Mouse (Mus musculus) hindbrain, embryonic 11.5 days (tissue): ENCODE data around the gene Stx7. TPM values are rescaled to one million over a fixed set of nuclear protein-coding genes. Genes with fewer than 3 reads are reported as not detected.

ENCODE experiments used
- ATAC-seq: fragments of 200-750 bp; cut with Nextera tagmentation; 2 replicates; pipeline ENCODE4 v1.8.0; 2017; ENCODE audit warnings: mild to moderate bottlenecking, moderate TSS enrichment, moderate library complexity; ENCODE audit not compliant: low FRiP score
- DNase-seq: peaks from one replicate; pipeline ENCODE4 v3.0.0-alpha.2; 2015; ENCODE audit warnings: low spot score
- H3K27ac ChIP-seq: fragments of 300-500 bp; sonication (generic); 2 replicates; pipeline ENCODE4 v1.5.1; 2014; ENCODE audit warnings: mild to moderate bottlenecking, low read depth, low read length
- H3K27me3 ChIP-seq: fragments of 300-500 bp; sonication (generic); 2 replicates; pipeline ENCODE4 v1.6.1; 2014; ENCODE audit warnings: mild to moderate bottlenecking, low read length, moderate library complexity, mixed read lengths; ENCODE audit not compliant: control insufficient read depth, insufficient read depth
- H3K36me3 ChIP-seq: fragments of 300-500 bp; sonication (generic); 2 replicates; pipeline ENCODE4 v1.6.1; 2014; ENCODE audit warnings: mild to moderate bottlenecking, low read length, moderate library complexity, mixed read lengths; ENCODE audit not compliant: control insufficient read depth, insufficient read depth
- H3K4me1 ChIP-seq: fragments of 300-500 bp; sonication (generic); replicated peaks from 2 replicates; pipeline ENCODE4 v1.6.1; 2014; ENCODE audit warnings: low read length, mixed read lengths; ENCODE audit not compliant: control insufficient read depth, insufficient read depth
- H3K4me2 ChIP-seq: fragments of 300-500 bp; sonication (generic); replicated peaks from 2 replicates; pipeline ENCODE4 v1.6.1; 2014; ENCODE audit warnings: mild to moderate bottlenecking, low read depth, low read length
- H3K4me3 ChIP-seq: fragments of 300-500 bp; sonication (generic); 2 replicates; pipeline ENCODE4 v1.5.1; 2014; ENCODE audit warnings: low read depth, low read length
- H3K9ac ChIP-seq: fragments of 300-500 bp; sonication (generic); 2 replicates; pipeline ENCODE4 v1.6.1; 2014; ENCODE audit warnings: low read depth, low read length
- H3K9me3 ChIP-seq: fragments of 300-500 bp; sonication (generic); 2 replicates; pipeline ENCODE4 v1.6.1; 2016; ENCODE audit warnings: low read length; ENCODE audit not compliant: control insufficient read depth
- WGBS: fragments of 180-500 bp; shearing (Covaris S2); extraction: QIAGEN DNeasy Blood & Tissue Kit; methylation state at CpG from one replicate; pipeline ENCODE4 v1.1.7; 2014; 5-methylcytosine and 5-hydroxymethylcytosine counted together
- polyA plus RNA-seq: library from polyadenylated mRNA; unstranded; fragments of >200 nt; fragmentation: Nextera tagmentation; extraction: Ambion mirVana; gene quantifications from 2 replicates; pipeline ENCODE4 v1.2.1, GENCODE M21; 2014

Stx7 gene
- polyA plus RNA-seq, 1 experiment from 2014 or later = 120 TPM

DNA sequence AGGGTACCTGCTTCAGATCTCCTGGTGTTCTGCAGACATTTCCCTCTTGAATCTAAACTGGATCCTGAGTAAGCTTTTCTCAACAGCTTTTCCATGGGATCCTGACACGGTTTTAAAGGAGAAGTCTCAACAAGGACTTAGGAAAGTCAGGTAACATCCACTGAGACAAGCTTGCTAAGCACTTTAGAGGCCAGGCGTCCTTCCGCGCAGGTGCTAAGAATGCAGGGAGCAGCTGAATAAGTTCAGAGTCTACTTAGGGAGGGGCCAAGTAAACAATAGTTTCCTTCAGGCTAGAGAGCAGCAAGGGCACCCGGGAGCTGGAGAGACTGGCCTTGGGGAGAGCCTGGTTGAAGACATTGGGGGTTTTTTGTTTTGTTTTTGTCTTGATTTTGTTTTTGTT is 16.8 kb upstream of the Stx7 start:
- no peak overlapping the region for H3K27ac ChIP-seq
- no peaks in the 10 kb centered on the region for H3K27me3 ChIP-seq
- DNase-seq (peak; percentile 29), ATAC-seq (no peak)
- H3K4me1 ChIP-seq = no peaks in the 10 kb centered on the region
- H3K9ac ChIP-seq = no peak overlapping the region
- H3K36me3 ChIP-seq = no peaks in the 10 kb centered on the region
- 13% methylated on average over 5 of the region's 5 CpGs for WGBS
- H3K4me3 ChIP-seq = no peak overlapping the region
- no peaks in the 10 kb centered on the region for H3K9me3 ChIP-seq
- H3K4me2 ChIP-seq = no peak overlapping the region

DNA sequence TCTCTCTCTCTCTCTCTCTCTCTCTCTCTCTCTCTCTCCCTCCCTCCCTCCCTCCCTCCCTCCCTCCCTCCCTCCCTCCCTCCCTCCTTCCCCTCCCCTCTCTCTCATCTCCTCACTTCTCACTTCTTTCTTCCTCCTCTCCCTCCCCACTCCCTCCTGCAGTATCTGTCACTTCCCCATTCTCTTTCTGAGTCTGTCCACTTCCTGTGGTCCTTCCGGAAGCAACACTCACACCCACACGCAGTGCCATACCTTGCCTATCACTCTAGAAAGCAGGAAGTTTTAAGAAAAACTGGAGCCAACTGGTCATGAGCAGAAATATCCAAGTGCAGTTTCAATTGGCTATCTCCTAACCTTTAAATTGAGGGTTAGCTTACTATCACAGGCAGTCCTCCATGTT is 16.0 kb upstream of the Stx7 start:
- no peaks in the 10 kb centered on the region for H3K9me3 ChIP-seq
- DNase-seq = no peak
- no peak overlapping the region for H3K4me2 ChIP-seq
- no peak overlapping the region for H3K9ac ChIP-seq
- no peaks in the 10 kb centered on the region for H3K4me1 ChIP-seq
- H3K27me3 ChIP-seq = no peaks in the 10 kb centered on the region
- WGBS = 62% methylated on average over 2 of the region's 2 CpGs
- no peak for ATAC-seq
- no peaks in the 10 kb centered on the region for H3K36me3 ChIP-seq
- H3K27ac ChIP-seq = no peak overlapping the region
- H3K4me3 ChIP-seq = no peak overlapping the region

DNA sequence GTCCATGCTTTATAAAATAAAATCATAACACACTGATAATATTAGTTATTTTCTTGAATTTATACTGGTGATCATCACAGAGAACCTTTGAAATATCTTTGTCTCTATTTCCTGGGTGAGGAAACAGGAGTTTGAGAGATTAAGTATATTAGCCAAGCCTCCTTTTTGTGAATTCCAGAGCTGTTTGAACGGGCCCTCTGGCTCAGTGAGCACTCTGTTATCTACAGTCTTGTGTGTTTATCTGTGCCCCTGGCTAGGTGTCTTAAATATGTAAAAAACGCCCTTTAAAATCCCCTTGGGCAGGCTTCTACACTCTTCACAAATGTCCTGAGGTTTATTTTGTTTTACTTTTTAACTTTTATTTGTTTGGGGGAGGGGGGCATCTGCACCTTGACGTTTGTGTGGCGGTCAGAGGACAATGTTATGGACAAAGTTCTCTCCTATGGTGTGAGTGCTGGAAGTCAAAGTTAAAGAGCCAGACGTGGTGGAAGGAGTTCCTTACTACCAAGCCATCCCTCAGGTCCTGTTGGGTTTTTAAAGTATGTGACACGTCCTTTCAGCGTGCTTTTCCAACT is 14.9 kb upstream of the Stx7 start:
- Histone ChIP-seq H3K4me3 (no peak overlapping the region), H3K4me1 (no peaks in the 10 kb centered on the region), H3K9ac (no peak overlapping the region), H3K9me3 (no peaks in the 10 kb centered on the region), H3K27me3 (no peaks in the 10 kb centered on the region), H3K4me2 (no peak overlapping the region), H3K27ac (no peak overlapping the region), H3K36me3 (no peaks in the 10 kb centered on the region)
- DNase-seq = no peak
- no peak for ATAC-seq
- WGBS = 61% methylated on average over 7 of the region's 7 CpGs

DNA sequence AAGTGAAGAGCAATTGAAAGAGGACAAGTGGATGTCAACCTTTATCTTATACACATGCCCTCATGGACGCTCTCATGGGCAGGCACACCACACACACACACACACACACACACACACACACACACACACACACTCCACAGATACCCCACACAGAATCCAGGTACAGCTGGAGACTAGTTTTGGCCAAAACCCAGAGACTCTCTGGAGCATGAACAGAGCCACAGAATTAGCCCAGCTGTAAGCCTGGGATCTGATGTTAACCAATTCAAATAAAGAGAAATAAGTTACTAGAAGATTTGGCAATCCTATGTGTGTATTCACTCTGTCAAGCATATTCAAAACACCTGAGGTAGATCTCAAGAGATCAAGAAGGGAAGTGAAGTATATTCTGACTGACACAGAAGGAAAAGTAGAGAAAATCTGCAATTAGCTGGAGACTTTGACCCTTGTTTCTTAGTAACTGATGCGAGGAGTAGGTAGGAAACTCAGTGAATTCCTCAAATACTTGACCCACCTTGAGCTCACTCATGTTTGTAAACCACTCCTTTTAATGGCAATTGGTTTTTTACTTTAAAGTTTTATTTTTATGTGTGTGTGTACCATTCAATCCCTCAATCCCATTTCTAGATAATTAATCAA is 10.4 kb upstream of the Stx7 start:
- 82% methylated on average over 2 of the region's 2 CpGs for WGBS
- no peaks in the 10 kb centered on the region for H3K9me3 ChIP-seq

DNA sequence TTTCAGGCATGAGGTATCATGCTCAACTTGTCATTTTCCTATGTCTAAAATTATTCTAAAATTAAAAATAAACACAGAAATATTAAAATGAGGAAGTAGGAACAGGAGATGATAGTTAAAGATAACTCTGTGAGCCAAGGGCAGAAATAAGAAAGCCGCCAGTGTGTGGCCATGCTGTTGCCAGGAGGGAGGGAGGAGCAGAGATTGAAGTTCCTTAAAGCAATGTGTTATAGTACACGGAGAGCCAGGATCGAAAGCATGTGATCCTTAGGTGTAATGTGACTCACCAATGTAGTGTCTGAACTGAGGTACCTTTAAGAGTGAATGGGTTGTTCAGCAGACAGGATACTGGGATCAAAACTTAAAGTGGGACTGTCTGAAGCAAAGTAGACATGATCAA is 6.4 kb upstream of the Stx7 start:
- Histone ChIP-seq H3K27me3 (no peaks in the 10 kb centered on the region), H3K4me2 (no peak overlapping the region), H3K9me3 (no peaks in the 10 kb centered on the region), H3K4me3 (no peak overlapping the region), H3K4me1 (no peaks in the 10 kb centered on the region), H3K9ac (no peak overlapping the region), H3K36me3 (no peaks in the 10 kb centered on the region), H3K27ac (no peak overlapping the region)
- ATAC-seq = no peak
- 93% methylated on average over 3 of the region's 3 CpGs for WGBS
- DNase-seq = no peak

More for the DNA sequence above, 10.4 kb upstream of the Stx7 start:
- Histone ChIP-seq H3K4me3 (no peak overlapping the region), H3K27ac (no peak overlapping the region), H3K36me3 (no peaks in the 10 kb centered on the region), H3K9ac (no peak overlapping the region), H3K4me2 (no peak overlapping the region), H3K27me3 (no peaks in the 10 kb centered on the region), H3K4me1 (no peaks in the 10 kb centered on the region)
- DNase-seq = no peak
- ATAC-seq = no peak

DNA sequence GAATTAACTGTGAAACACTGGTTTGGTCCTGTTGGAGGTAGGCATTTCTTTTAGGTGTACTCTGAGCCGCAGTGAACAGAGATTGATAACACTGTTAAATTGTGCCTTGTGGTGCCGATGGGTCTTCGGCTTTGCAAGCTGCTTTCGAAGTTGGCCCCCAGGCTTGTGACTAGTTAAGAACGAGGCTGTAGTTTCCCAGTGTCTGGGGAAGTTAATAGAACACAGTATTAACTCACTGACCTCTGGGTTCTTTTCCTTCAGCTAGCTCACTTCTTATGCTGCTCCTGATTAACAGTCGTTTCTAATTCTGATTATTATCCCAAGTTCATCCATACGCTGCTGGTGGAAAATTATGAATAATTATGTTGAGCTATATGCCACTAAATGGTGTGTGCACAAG is 984 bp downstream of the Stx7 start:
- no peaks in the 10 kb centered on the region for H3K4me1 ChIP-seq
- WGBS = 48% methylated on average over 7 of the region's 7 CpGs
- H3K27me3 ChIP-seq = no peaks in the 10 kb centered on the region
- H3K9me3 ChIP-seq = no peaks in the 10 kb centered on the region
- H3K36me3 ChIP-seq = no peaks in the 10 kb centered on the region
- no peak for ATAC-seq
- H3K4me2 ChIP-seq = peak overlapping the region; percentile 52
- peak; percentile 17 for DNase-seq
- H3K4me3 ChIP-seq = peak overlapping the region; percentile 76
- H3K9ac ChIP-seq = peak overlapping the region; percentile 17; the same call in 1 of the 2 replicates
- no peak overlapping the region for H3K27ac ChIP-seq

DNA sequence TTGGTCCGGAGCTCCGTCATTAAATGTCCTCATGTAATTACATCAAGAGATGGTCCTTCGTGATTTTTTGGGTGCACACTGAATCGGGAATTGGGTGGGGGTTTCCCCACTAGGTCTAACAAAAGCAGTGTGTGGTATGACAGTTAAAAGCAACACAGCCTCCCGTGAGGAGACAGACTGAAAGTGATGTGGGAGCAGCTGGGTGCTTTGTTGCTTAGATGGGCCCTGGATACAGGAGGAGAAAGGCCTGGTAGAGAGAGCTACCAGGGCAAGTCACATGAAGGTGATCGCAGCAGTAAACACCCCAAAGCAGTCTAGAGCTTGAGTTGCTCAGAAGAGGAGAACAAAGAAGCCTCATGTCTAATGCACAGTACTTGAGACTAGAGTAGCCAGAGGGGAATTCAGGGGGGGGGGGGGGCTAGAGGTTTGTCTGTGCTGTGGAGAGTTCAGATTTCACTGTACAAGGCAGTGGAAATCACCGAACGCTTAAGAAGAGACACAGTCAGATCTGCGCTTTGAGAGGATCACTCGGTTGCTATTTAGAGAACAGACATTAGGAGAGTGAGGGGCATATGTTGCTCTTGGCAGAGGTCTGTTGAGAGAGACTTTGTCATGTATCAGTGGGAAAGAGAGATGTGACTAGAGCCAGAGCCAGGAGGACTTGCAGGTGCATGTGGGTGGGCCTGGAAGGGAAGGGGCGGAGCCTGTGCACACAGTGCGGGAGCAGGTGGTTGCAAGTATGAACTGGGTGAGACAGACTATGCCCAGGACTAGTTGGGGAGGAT is 9.6 kb downstream of the Stx7 start:
- DNase-seq (no peak), ATAC-seq (no peak)
- no peaks in the 10 kb centered on the region for H3K4me1 ChIP-seq
- H3K27me3 ChIP-seq = no peaks in the 10 kb centered on the region
- no peak overlapping the region for H3K9ac ChIP-seq
- peaks cover 3% of the 10 kb centered on the region; the same call in 1 of the 2 replicates for H3K36me3 ChIP-seq
- no peak overlapping the region for H3K4me3 ChIP-seq
- WGBS = 95% methylated on average over 12 of the region's 12 CpGs
- no peaks in the 10 kb centered on the region for H3K9me3 ChIP-seq
- H3K27ac ChIP-seq = no peak overlapping the region
- H3K4me2 ChIP-seq = no peak overlapping the region

DNA sequence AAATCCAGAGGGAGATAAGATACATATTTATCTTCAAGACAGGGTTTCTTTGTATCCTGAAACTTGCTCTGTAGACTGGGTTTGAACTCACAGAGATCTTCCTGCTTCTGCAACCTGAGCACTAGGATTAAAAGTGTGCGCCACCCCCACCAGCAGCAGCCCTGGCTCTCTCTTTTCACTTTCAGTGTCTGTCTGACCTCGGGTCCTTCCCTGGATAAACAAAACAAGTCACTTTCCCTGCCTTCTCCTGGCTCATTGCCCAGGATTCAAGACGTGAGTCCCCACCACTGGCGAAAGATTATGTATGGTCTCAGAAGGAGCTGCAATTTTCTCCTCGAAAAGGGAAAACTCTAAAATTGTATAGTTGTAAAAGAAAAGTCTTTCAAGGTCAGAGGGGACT is 10.5 kb downstream of the Stx7 start:
- DNase-seq (no peak), ATAC-seq (no peak)
- Histone ChIP-seq H3K4me3 (no peak overlapping the region), H3K27ac (no peak overlapping the region), H3K36me3 (peaks cover 3% of the 10 kb centered on the region; the same call in 1 of the 2 replicates), H3K4me2 (no peak overlapping the region), H3K27me3 (no peaks in the 10 kb centered on the region), H3K9me3 (no peaks in the 10 kb centered on the region), H3K9ac (no peak overlapping the region), H3K4me1 (no peaks in the 10 kb centered on the region; the same call in 1 of the 2 replicates)
- 83% methylated on average over 5 of the region's 5 CpGs for WGBS
